Mouse (Mus musculus) retina, embryonic 14.5 days (tissue): Measurements from ENCODE around the gene Hamp2.
"Not testable (repeated sequence)": the region's sequence is repeated elsewhere in the genome, so short reads cannot be mapped to it uniquely, and the experiment has no call there.

Source experiments
- DNase-seq: peaks from one replicate; pipeline ENCODE4 v3.0.0-alpha.2; 2015; ENCODE audit warnings: low spot score

Hamp2 gene

DNA sequence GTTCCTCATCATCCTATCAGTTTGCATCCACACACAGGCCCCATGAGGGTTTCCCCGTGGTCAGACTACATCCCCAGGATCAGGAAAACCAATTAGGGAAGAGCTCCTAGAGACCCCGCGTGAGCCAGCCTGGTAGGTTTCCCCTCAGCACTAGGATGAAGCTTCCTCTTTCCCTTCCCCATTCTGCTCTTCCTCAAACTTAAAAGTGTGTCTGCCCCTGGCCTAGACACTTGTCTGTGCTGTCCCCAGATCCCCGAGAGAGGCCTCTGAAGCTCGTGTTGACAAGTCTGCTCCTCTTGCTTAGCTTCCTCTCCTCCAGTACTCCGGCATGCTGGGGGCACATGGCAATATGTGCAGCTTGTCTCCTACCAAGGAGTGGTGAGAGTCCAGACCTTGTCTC, 29.0 kb upstream of the Hamp2 start:
- peak; percentile 0 for DNase-seq

GRCm38 (mm10) chr7:30952441-30953265, 28.2 kb upstream of the Hamp2 start:
- DNase-seq, result peak; percentile 0

DNA sequence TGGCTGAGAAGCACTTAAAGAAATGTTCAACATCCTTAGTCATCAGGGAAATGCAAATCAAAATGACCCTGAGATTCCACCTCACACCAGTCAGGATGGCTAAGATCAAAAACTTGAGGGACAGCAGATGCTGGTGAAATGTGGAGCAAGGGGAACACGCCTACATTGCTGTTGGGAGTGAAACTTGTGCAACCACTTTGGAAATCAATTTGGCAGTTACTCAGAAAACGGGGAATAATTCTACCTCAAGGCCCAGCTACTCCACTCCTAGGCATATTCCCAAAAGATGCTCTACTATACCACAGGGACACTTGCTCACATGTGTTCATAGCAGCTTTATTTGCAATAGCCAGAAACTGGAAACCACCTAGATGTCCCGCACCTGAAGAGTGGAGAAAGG, 25.4 kb upstream of the Hamp2 start:
- DNase-seq, result not testable (repeated sequence)

DNA sequence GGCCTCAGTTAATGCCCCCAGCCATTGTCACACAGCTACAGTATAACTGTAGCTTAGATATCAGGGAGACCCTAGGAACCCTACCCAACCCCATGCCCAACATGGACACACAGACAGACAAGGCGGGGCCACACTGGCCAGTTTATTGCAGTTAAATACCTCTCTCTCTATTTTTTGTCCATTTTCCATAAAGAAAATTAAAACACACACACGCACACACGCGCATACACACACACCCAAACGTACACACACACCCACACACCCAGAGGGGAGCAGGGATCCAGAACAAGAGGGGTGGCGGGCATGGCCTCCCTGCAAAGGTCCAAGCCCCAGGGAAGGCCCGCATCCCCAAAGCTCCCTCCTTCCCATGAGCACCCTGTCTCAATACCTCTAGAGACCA, 21.4 kb upstream of the Hamp2 start:
- DNase-seq, result no peak

DNA sequence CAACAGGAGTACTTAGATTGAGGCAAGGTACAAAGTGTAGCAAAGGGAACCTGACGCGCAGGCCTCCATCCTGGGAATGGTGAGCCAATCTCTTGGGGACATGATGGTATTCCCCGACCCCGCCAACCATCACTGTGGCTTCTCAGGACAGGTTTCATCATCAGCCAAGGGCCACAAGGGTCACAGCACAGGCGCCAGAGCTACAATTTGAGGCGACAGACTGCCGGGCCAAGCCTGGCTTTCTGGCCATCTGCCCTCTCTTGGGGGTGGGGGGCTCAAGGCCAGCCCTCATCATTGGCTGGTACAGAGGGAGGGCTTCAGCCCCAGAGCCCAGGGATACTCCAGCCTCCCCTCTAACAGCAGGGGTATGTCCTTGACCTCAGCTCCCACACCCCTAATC, 21.0 kb upstream of the Hamp2 start:
- DNase-seq, result peak; percentile 1

DNA sequence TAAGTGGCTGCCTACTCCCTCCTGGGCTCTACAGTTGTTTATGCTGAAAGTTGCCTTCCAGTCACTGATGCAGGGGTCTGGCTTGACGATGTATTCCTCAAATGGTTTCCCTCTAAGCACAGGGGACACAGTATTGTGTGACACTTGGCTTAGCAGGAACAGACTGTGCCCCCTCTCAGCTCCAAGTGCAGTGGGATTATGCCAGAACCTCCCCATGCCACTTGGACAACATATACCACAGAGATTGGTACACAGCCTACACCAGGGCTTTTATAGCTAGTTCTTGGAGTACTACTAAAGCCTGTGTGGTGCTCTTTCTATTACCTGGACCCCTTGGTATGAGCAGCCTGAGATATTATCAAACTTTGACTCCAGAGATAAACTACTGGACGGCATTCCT, 20.2 kb upstream of the Hamp2 start:
- DNase-seq, result peak; percentile 1

- peak; percentile 1 for DNase-seq
Observed at GRCm38 (mm10) chr7:30943909-30944635, 19.6 kb upstream of the Hamp2 start, which contains the start of gene Hamp. Hamp (minus strand) TSS chr7:30944032.

DNA sequence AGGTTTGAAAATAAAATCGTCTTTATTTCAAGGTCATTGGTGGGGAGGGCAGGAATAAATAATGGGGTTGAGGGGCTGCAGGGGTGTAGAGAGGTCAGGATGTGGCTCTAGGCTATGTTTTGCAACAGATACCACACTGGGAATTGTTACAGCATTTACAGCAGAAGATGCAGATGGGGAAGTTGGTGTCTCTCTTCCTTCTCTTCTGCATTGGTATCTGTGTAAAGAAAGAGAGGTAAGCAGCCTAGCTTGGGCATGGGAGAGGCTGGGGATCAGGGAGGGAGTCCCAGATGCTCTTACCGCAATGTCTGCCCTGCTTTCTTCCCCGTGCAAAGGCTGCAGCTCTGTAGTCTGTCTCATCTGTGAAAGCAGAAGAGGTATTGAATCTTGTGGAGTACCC, 17.9 kb upstream of the Hamp2 start:
- DNase-seq, result not testable (repeated sequence)

DNA sequence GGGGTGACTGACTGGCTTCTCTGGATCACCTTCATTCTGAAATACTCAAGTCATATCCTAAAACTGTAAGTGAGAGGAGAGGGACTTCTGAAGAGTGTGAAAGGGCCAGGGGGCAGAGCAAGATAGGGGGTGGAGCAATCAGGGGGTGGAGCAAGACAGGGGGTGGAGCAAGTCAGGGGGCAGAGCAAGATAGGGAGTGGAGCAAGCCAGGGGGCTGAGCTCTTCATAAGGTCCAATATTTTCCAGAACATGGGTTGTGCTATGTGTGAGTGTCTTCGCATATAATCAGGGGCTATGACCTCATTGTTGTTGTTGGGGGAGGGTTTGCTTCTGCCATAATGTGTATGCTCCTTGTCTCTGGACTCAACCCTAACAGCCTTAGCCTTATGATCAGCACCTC, 15.6 kb upstream of the Hamp2 start:
- DNase-seq, result not testable (repeated sequence)

DNA sequence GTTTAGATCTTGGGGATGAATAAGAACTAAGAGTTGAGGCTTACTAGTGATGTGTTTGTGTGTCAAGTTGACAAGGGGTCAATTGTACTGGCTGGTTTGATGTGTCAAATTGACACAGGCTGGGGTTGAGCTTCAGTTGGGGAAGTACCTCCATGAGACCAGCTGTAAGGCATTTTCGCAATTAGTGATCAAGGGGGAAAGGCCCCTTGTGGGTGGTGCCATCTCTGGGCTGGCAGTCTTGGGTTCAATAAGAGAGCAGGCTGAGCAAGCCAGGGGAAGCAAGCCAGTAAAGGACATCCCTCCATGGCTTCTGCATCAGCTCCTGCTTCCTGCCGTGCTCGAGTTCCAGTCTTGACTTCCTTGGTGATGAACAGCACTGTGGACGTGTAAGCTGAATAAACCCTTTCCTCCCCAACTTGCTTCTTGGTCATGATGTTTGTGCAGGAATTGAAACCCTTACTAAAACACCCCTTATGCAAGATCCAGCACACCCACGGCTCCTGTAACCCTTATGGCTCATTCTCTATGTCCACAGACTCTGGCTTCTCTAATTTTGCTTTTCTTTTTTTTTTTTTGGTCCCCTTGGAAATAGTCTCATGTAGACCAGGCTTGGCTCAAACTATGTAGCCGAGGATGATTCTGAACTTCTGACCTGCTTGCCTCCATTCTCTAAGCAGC, 11.1 kb upstream of the Hamp2 start:
- not testable (repeated sequence) for DNase-seq

- no peak for DNase-seq
Observed at GRCm38 (mm10) chr7:30924071-30924470, 410 bp downstream of the Hamp2 start.

DNA sequence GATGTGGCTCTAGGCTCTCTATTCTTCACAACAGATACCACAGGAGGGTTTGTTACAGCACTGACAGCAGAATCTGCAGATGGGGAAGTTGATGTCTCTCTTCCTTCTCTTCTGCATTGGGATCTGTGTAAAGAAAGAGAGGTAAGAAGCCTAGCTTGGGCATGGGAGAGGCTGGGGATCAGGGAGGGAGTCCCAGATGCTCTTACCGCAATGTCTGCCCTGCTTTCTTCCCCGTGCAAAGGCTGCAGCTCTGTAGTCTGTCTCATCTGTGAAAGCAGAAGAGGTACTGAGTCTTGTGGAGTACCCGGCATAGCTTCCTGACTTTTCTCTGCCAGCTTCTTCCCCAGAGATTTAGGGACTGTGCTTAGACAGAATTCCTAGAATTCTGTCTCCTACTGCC, 2.0 kb downstream of the Hamp2 start:
- DNase-seq, result not testable (repeated sequence)

DNA sequence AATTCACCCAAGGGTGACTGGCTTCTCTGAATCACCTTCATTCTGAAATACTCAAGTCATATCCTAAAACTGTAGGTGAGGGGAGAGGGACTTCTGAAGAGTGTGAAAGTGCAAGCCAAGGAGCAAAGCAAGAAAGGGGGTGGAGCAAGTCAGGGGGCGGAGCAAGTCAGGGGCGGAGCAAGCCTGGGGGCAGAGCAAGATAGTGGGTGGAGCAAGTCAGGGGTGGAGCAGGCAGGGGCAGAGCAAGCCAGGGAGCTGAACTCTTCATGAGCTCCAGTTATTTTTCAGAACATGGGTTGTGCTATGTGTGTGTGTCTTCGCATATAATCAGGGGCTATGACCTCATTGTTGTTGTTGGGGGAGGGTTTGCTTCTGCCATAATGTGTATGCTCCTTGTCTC, 4.3 kb downstream of the Hamp2 start:
- peak; percentile 1 for DNase-seq

DNA sequence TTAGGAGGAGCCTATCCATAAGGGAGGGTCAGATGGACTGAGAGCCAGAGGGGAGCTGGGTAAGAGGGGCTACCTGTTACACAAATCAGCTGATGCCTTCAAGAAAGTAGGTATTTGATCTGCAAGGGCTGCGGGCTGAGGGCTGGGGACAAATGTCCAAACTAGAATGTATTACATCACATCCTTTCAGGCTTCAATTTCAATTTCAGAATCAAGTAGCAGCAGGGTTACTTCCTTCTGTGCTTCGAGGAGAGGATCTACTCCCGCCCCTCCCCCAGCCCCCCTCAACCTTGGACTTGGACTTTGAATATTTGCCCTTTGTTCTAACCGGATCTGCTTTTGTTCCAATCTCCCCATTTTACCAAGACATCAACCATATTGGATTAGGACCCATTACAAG, 7.3 kb downstream of the Hamp2 start:
- no peak for DNase-seq

- no peak for DNase-seq
Observed at GRCm38 (mm10) chr7:30916713-30917112, 7.8 kb downstream of the Hamp2 start.

DNA sequence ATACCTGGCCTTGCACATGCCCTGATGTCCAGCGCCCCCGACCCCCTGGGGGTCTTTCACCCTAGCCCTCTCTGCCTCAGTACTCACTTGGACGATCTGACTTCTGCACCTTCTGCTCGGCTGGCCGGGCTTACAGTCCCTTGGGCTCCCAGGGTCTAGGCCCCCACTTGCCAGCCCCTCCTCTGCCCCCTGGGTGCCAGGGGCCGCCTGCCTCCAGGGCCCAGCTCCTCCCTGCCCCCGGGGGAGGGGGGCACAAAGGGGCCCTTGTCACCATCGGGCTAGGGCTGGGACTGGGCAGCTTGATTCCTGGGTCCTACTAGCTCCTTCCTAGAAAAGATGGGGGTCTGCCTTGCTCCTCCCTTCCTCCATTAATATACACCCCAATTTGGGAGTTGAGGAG, 9.7 kb downstream of the Hamp2 start, which contains the start of gene Mag:
Gene Mag (minus strand): TSS at position 142 of the 400 bp plus-strand sequence.
- peak; percentile 0 for DNase-seq

DNA sequence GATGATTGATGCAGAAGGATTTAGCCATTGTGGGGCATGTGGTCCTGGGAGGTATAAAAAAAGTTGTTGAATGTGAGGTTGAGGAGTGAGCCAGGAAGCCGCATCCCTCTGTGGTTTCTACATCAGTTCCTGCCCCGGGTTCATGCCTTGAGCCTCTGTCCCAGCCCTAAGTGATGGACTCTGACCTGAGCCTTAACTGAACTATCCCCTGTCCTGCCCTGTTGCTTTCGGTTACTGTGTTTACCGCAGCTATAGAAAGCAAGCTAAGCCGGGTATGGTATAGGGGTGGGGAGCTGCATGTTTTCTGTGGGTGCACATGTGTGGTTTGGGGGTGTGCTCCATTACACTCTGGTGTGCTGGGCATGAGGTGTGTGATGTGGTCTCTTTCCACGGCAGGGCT, 14.7 kb downstream of the Hamp2 start:
- DNase-seq, result no peak

DNA sequence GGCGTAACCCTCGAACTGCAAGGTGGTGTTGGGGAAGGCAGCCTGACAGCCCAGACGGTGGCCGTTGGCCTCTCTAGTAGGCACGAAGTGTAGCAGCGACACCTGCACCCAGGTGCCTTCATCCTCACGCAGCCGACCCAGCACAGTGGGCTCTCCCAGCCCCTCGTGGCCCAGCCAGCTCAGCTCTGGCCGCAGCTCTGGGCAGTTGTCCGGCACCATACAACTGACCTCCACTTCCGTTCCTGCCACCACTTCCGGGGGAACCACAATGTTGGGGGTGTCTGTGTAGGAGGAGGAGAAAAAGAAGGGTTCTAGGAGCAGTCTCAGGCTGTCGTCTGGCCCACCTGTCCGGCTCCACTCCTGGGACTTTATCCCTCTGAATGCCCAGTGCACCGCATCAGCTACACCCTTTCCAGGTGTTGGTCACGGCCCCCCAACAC, 15.5 kb downstream of the Hamp2 start:
- DNase-seq, result no peak

DNA sequence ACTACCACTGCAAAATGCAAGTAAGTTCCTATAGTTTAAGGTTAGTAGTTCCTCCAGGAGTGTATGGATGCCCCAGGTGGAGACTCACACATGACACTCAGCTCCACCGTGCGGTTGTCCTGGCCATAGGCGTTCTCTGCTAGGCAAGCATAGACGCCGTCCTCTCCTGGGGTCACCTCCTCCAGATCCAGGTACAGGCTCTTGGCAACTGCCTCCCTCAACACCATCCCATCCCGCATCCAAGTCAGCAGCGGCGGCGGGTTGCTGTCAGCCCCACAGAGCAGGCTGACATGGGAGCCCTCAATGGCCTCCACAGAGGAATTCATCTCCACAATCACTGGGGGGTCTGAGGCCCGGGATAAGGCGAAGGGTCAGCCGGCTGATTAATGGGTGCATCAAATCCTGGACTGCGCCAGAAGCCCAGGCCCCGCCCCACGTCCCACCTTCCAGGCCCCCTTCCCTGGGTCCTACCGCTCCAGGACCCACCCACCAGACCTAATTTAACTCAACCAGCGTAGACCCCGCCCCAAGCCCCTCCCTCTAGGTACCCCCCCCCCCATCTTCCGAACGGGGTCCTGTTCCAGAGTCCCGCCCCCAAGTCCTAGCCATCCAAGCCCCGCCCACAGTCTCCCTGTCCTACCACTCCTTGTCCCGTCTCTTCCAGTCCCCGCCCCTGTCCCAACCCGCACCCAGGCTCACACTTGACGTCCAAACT, 16.0 kb downstream of the Hamp2 start:
- DNase-seq, result peak; percentile 57

DNA sequence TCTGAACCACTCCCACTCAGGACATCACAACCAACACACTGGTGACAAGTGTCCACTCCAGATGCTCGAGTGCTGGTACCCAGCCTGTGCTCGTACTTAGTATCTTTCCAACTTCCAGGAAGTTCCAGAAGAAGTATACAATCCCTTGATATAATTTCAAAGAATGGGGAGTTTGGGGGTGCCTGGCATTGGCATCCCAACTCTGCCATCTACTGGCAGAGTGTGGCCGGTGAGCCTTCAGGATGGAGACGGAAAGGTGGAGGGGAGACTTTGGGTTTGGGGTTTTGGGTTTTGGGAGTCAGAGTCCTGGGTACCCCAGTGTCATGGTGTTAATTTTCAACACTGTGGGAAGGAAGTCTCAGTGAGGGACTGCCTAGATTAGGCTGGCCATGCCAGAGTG, 20.4 kb downstream of the Hamp2 start:
- no peak for DNase-seq

DNA sequence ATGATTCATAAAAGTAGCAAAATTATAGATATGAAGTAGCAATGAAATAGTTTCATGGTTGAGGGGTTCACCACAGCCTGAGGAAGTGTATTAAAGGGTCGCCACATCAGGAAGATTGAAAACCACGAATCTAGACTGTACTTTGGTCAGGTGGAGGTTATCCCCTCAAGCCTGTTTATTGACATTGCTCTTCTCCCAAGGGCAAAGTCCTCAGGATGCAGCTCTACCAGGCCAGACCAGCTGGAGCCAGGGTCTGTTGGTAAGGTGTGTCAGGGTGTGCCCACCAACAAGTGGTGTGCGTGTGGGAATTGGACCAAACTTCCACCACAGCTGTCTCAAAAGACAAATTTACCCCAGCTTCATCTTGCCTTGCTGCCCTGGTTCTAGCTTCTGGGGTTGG, 29.3 kb downstream of the Hamp2 start:
- DNase-seq, result no peak

GRCm38 (mm10) chr7:30892515-30892914, 32.0 kb downstream of the Hamp2 start:
- DNase-seq, result no peak
